Mouse (Mus musculus) liver, postnatal 0 days (tissue): ENCODE measurements around the gene Akirin2. TPM values are rescaled to one million over a fixed set of nuclear protein-coding genes. Genes with fewer than 3 reads are reported as not detected.

Experiments
- ATAC-seq: fragments of 200-750 bp; cut with Nextera tagmentation; 2 replicates; pipeline ENCODE4 v1.8.0; 2017; ENCODE audit warnings: mild to moderate bottlenecking, moderate library complexity
- DNase-seq: peaks from one replicate; pipeline ENCODE4 v3.0.0-alpha.2; 2016
- H3K27ac ChIP-seq: fragments of 300-500 bp; sonication (generic); 2 replicates; pipeline ENCODE4 v1.5.1; 2014; ENCODE audit warnings: antibody characterized with exemption, moderate library complexity, mild to moderate bottlenecking, low read depth
- H3K27me3 ChIP-seq: fragments of 300-500 bp; sonication (generic); 2 replicates; pipeline ENCODE4 v1.6.1; 2014; ENCODE audit warnings: low read length, control low read depth, mixed read lengths; ENCODE audit not compliant: insufficient read depth
- H3K36me3 ChIP-seq: fragments of 300-500 bp; sonication (generic); replicated peaks from 2 replicates; pipeline ENCODE4 v1.6.1; 2014; ENCODE audit warnings: mild to moderate bottlenecking, control low read depth, low read length, moderate library complexity, mixed read lengths; ENCODE audit not compliant: insufficient read depth
- H3K4me1 ChIP-seq: fragments of 300-500 bp; sonication (generic); 2 replicates; pipeline ENCODE4 v1.6.1; 2014; ENCODE audit warnings: antibody characterized with exemption, mild to moderate bottlenecking, control low read depth; ENCODE audit not compliant: insufficient read depth
- H3K4me2 ChIP-seq: fragments of 300-500 bp; sonication (generic); 2 replicates; pipeline ENCODE4 v1.6.1; 2014; ENCODE audit warnings: low read depth, mild to moderate bottlenecking, low read length, moderate library complexity, mixed read lengths
- H3K4me3 ChIP-seq: fragments of 300-500 bp; sonication (generic); 2 replicates; pipeline ENCODE4 v1.5.1; 2014; ENCODE audit warnings: low read depth, low read length
- H3K9ac ChIP-seq: fragments of 300-500 bp; sonication (generic); replicated peaks from 2 replicates; pipeline ENCODE4 v1.6.1; 2014; ENCODE audit warnings: mild to moderate bottlenecking, moderate library complexity
- H3K9me3 ChIP-seq: fragments of 300-500 bp; sonication (generic); 2 replicates; pipeline ENCODE4 v1.6.1; 2016; ENCODE audit warnings: mild to moderate bottlenecking, control low read depth, low read length, mixed read lengths
- CTCF ChIP-seq: sonication (generic); IDR thresholded peaks from 2 replicates; pipeline ENCODE4 v1.5.1; 2016; ENCODE audit warnings: antibody characterized with exemption, low read depth
- EP300 ChIP-seq: IDR thresholded peaks from 2 replicates; pipeline ENCODE4 v1.6.1; 2016; ENCODE audit warnings: antibody characterized with exemption, low read depth, mild to moderate bottlenecking
- WGBS: fragments of 180-500 bp; shearing (Covaris S2); extraction: QIAGEN DNeasy Blood & Tissue Kit; methylation state at CpG from one replicate; pipeline ENCODE4 v1.1.7; 2014; ENCODE audit not compliant: insufficient replicate concordance; 5-methylcytosine and 5-hydroxymethylcytosine counted together
- polyA plus RNA-seq: library from polyadenylated mRNA; unstranded; fragments of >200 nt; fragmentation: Nextera tagmentation; extraction: Ambion mirVana; gene quantifications from 2 replicates; pipeline ENCODE4 v1.2.1, GENCODE M21; 2015

The Akirin2 gene
- 21.0 and 23.3 TPM in 2 replicates for polyA plus RNA-seq

- Histone ChIP-seq H3K27me3 (no peaks in the 10 kb centered on the region), H3K9ac (peak within 1 kb of the TSS; percentile 99), H3K27ac (peak within 1 kb of the TSS; percentile 94), H3K9me3 (no peaks in the 10 kb centered on the region), H3K36me3 (peaks cover 2% of the 10 kb centered on the region; the same call in 1 of the 2 replicates), H3K4me2 (peak within 1 kb of the TSS; percentile 81), H3K4me1 (peaks cover 13% of the 10 kb centered on the region), H3K4me3 (peak within 1 kb of the TSS; percentile 97)
- WGBS = under 1% methylated on average over 49 of the region's 53 CpGs
- no peak for DNase-seq
- no peak for TF ChIP-seq CTCF
- no peak for TF ChIP-seq EP300
- ATAC-seq = peak; percentile 69
Observed at GRCm38 (mm10) chr4:34550748-34551097, at the start of gene Akirin2. TSS of gene Akirin2 (plus strand) at chr4:34550937.

GRCm38 (mm10) chr4:34510305-34510704, 40.4 kb upstream of the Akirin2 start:
- 71% methylated on average over 3 of the region's 3 CpGs for WGBS
- peak; percentile 15 for DNase-seq
- ATAC-seq = no peak
- Histone ChIP-seq H3K27me3 (no peaks in the 10 kb centered on the region), H3K4me3 (no peak overlapping the region), H3K4me1 (no peaks in the 10 kb centered on the region), H3K4me2 (no peak overlapping the region), H3K36me3 (no peaks in the 10 kb centered on the region), H3K27ac (no peak overlapping the region), H3K9me3 (peaks cover 2% of the 10 kb centered on the region; the same call in 1 of the 2 replicates), H3K9ac (no peak overlapping the region)
- TF ChIP-seq EP300 (no peak), CTCF (no peak)

GRCm38 (mm10) chr4:34522846-34523245, 27.9 kb upstream of the Akirin2 start:
- TF ChIP-seq CTCF = no peak
- whole genome bisulfite sequencing = 69% methylated on average over 3 of the region's 3 CpGs
- no peak for DNase-seq

GRCm38 (mm10) chr4:34523586-34523985, 27.2 kb upstream of the Akirin2 start:
- Histone ChIP-seq H3K27ac (no peak overlapping the region), H3K9ac (no peak overlapping the region), H3K4me1 (no peaks in the 10 kb centered on the region), H3K27me3 (no peaks in the 10 kb centered on the region), H3K9me3 (no peaks in the 10 kb centered on the region), H3K4me2 (no peak overlapping the region), H3K36me3 (no peaks in the 10 kb centered on the region), H3K4me3 (no peak overlapping the region)
- TF ChIP-seq CTCF (no peak), EP300 (no peak)
- DNase-seq (no peak), ATAC-seq (no peak)
- 83% methylated on average over 4 of the region's 4 CpGs for WGBS

More at GRCm38 (mm10) chr4:34522846-34523245, 27.9 kb upstream of the Akirin2 start:
- Histone ChIP-seq H3K4me3 (no peak overlapping the region), H3K36me3 (no peaks in the 10 kb centered on the region), H3K27me3 (no peaks in the 10 kb centered on the region), H3K4me1 (no peaks in the 10 kb centered on the region), H3K27ac (no peak overlapping the region), H3K9me3 (no peaks in the 10 kb centered on the region), H3K4me2 (no peak overlapping the region), H3K9ac (no peak overlapping the region)
- ATAC-seq = no peak

GRCm38 (mm10) chr4:34526771-34527170, 24.0 kb upstream of the Akirin2 start:
- Histone ChIP-seq H3K27ac (no peak overlapping the region), H3K9ac (no peak overlapping the region), H3K27me3 (no peaks in the 10 kb centered on the region), H3K4me1 (no peaks in the 10 kb centered on the region), H3K9me3 (no peaks in the 10 kb centered on the region), H3K4me2 (no peak overlapping the region), H3K36me3 (no peaks in the 10 kb centered on the region), H3K4me3 (no peak overlapping the region)
- TF ChIP-seq CTCF (no peak), EP300 (no peak)
- DNase-seq (no peak), ATAC-seq (no peak)
- WGBS = 62% methylated on average over 3 of the region's 3 CpGs

- no peaks in the 10 kb centered on the region for H3K4me1 ChIP-seq
- no peaks in the 10 kb centered on the region for H3K27me3 ChIP-seq
- H3K27ac ChIP-seq = no peak overlapping the region
- no peak overlapping the region for H3K9ac ChIP-seq
- H3K4me3 ChIP-seq = no peak overlapping the region
- WGBS = 65% methylated on average over 1 of the region's 1 CpGs
- no peaks in the 10 kb centered on the region for H3K36me3 ChIP-seq
- DNase-seq = no peak
- no peak overlapping the region for H3K4me2 ChIP-seq
- TF ChIP-seq EP300 = no peak
- no peak for TF ChIP-seq CTCF
- H3K9me3 ChIP-seq = no peaks in the 10 kb centered on the region
- no peak for ATAC-seq
Observed at GRCm38 (mm10) chr4:34528430-34529100, 22.2 kb upstream of the Akirin2 start.
